Mouse (Mus musculus) heart, adult 18-20 months (tissue): ENCODE data around the gene N4bp2. TPM values are rescaled to one million over a fixed set of nuclear protein-coding genes. Genes with fewer than 3 reads are reported as not detected.
"Not testable (repeated sequence)": the region's sequence is repeated elsewhere in the genome, so short reads cannot be mapped to it uniquely, and the experiment has no call there.

Experiments used
- DNase-seq, 2 experiments: peaks; one replicate each; pipeline ENCODE4 v3.0.0; 2021 to 2022; ENCODE audit warnings: mixed read lengths in 1 of 2
- long read RNA-seq, 2 experiments: library from polyadenylated mRNA; stranded (forward); transcript quantifications; one replicate each; pipeline ENCODE4 v2.0.0; 2021
- total RNA-seq, 2 experiments: library from RNA; stranded (reverse); gene quantifications; 2 replicates each; pipeline ENCODE4 v1.2.3; 2021

The N4bp2 gene
- 10 to 100 TPM in 1 of 2 experiments, 1 to 10 TPM in 1; 9.8 to 11.5 TPM for total RNA-seq
- long read RNA-seq, experiment 1 = 0 reads
- long read RNA-seq, experiment 2, partial matches to known transcripts = 0 of 1 reads
- long read RNA-seq, experiment 2, other reads (novel, unspliced or antisense) = 1 of 1 reads

DNA sequence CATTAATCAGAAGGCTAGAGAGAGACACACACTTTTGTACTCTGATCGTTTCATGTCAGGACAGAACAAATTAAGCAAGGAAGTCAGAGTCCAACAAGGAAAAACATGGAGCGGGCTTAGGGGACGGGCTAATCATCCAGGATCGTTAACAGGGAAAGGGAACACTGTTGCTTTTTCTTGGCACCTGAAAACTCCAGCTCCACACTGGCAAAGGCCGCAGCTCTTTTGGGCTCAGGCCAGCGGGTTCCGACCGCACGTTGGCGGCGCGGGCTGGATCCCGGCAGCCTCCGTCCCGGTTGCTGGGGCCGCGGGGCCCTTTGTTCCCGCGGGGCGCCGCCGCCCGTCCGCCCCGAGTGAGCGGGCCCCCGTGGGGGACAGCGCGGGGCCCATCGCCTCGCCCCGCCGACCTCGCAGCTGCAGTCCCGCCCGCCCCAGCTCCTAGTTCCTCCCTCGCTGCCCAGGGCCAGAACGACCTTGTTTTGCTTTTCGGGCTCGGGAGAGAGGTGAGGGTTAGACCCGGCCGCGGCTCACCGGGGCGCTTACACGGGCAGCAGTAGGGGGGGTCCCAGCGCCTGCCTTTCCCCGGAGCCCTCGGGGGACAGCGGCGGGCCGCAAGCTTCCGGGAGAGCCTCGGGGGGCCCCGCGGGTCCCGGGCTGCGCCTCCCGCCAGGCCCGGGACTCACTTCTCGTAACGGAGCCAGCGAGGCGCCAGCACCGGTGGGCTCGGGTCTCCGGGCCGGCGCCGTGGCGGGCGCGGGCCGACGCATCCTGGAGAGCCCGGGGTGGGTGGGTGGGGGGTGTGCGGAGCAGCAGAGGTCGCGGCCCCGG, at the start of gene N4bp2:
Gene N4bp2 (plus strand): TSS at position 434 of the 828 bp plus-strand sequence.
- peak; percentile 83 to 86 for DNase-seq

DNA sequence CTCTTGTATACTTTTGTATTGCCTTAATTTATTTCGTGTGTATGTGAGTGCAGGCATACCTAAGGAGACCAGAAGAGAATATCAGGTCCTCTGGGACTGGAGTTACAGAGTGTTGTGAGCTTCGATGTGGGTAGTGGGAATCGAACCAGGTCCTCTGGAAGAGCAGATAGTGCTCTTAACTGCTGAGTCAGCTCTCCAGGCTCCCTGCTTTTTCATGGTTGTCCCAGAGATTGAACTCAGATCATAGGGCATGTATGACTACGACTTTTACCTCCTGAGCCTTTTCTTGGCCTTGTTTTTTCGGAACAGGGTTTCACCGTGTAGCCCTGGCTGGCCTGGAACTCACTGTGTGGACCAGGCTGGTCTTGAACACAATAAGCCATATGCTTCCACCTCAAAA, 48.2 kb upstream of the N4bp2 start:
- DNase-seq = no peak

DNA sequence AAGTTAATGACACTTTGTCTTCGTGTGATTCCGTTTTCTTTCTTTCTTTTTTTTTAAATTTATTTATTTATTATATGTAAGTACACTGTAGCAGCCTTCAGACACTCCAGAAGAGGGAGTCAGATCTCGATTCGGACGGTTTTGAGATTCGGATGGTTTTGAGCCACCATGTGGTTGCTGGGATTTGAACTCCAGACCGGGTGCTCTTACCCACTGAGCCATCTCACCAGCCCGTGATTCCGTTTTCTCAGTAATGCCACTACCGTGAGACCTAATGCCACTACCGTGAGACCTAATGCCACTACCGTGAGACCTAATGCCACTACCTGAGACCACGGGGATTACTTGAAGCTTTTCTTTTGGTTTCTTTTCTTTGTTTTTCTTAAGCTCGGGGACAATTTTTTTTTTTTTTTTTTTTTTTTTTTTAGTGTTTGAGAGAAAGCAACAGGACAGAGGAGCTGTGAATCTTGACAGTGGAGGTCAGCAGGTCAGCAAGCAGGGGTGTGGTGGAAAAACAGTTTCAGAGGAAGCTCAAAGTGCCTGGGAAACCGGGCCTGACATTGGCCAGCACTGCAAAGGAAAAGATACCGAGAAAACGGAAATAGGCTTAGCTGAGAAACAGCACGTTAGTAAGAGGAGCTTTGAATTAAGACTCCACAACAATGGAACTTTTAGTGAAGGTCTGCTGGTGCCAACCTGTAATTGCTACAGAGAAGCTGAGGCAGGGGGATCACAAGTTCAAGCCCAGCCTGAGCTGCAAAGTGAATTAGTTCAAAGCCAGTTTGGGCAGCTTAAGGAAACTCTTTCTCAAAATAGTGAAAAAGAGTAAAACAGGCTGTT, 46.0 kb upstream of the N4bp2 start:
- peak in 1 of 2 experiments; percentile 46 for DNase-seq

DNA sequence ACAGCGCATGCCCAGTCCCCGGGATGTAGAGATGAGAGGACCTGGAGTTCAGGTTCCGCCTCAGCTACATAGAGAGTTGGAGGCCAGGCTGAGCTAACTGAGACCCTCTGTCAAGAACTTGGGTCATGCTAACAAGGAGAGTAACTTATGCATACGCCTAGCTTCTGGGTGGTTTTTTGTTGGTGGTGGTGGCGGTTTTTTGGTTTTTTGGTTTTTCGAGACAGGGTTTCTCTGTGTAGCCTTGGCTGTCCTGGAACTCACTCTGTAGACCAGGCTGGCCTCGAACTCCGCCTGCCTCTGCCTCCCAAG, 45.5 kb upstream of the N4bp2 start:
- not testable (repeated sequence) for DNase-seq

DNA sequence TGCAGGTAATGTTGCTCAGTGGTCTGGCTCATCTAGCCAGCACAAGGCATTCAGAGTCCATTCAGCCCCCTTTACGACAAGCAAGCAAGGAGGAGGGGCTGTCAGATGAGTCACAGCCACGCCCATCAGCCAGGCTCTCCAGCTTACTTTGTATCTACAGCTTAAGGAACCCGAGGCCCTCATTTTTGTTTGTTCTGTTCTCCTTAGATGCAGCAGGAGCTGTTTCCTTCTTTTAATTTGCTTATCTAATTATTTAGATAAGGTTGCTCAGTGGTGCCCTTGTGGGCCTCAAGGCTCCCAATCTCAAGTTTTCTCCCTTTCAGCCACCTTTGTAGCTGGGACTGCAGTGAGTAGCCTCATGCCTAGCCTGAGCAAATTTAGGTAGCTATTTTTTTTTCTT, 45.0 kb upstream of the N4bp2 start:
- no peak for DNase-seq

DNA sequence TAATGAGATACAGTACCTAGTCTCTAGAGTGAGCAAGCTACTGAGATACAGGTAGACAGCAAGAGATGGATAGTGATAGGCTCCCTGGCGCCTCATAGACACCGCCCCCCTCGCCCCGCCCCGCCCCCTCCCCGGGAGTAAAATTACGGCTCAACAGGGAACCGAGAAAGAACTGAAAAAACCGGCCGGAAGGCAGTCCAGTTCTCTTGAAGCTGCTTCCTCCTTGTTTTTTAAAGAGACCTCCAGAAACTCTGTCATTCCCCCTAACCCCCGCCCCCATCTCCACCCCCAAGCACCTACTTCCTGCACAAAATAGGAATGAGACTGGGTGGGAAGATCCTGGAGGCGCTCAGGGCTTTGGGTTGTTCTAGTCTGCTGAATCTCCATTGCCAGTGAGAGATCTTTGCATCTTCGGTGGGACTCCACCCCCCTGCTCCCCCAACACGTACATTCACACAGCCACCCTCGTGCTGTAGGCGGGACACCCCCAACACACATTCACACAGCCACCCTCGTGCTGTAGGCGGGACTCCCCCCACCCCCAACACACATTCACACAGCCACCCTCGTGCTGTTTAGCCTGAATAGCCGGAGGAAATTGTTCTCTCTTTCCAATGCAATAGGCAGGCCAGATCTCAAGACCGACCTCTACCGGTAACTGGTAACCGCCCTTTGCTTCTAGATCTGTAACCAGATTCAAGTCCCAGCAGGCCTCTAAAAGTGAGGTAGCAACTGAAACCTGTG, 38.8 kb upstream of the N4bp2 start:
- peak; percentile 75 to 77 for DNase-seq

DNA sequence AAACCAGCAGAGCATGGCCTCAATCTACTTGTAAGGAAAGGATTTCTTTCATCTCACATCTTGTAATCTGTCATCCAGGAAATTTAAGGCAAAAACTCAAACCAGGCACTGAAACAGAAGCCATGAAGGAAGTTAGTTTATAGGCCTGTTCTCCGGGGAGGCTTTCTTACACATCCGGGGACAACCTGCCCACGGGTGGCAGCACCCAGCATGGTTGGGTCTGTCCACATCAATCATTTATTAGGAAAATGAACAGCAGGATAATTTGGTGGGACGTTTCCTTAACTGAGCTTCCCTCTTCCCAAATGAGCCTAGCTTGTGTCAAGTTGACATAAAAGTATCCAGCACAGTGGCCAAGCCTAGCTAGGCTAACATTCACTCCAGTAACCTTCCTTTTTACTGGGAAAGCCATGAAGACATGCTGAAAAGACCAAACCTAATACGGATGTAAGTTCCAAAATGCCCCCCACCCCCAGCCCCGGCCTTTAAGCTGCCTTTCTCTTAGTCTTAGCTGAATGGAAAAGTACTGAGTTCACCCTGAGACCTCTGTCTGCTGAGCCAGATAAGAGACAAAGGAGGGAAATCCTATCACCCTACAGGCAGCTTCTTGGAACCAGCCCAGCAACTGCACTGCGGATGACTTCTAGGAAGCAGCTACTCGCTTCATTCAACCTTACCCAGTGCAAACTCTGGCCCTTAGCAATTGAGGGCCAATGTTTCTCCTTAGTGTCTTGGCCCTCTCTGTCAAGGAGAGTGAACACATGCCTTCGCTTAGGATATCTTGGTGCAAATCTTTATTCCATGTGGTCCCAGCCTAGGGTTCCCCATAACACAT, 31.9 kb upstream of the N4bp2 start:
- peak; percentile 62 to 79 for DNase-seq

DNA sequence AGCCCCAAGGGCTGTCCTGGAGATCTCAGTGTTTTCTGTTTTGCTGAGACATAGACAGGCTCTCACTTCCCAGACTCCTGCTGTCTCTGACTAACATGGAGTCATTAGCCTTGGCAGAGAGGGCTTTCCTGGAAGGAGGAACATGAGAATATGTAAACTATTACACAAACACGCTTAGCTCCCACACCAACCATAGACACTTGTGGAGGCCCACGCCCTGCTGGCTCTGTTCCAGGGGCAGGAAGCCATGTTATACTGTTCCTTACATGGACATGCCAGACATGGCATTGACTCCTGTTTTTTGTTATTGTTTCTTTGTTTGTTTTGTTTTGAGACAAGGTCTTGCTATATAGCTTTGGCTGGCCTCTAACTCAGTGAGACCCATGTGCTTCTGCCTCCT, 27.7 kb upstream of the N4bp2 start:
- DNase-seq = no peak

DNA sequence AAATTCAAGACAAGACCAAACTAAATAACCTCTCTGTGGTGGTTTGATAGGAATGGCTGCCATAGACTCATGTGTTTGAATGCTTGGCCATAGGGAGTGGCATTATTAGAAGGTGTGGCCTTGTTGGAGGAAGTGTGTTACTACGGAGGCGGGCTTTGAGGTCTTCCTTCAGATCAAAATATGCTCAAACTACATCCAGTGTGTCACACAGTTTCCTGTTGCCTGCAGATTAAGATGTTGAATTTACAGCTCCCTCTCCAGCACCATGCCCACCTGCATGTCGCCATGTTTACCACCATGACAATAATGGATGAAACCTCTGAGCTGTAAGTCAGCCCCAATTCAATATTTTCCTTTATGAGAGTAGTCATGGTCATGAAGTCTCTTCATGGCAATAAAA, 24.0 kb upstream of the N4bp2 start:
- no peak for DNase-seq

DNA sequence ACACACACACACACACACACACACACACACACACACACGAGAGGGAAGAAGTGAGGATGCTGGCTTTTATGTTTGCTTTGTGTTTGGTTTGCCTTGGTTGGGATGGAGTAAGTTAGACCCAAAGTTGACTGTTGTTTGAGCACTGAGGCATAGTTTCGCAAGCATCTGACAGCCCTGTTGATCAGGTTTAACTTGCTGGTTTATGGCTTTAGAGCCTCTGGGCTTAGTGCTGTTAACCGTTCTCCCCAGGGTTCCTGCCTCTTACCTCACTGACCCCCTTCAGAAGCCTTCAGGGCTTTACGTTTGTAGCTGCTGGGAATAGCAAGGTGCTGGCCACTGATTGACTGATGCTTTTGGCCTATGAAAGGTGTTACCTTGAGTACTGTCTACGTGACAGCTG, 16.4 kb upstream of the N4bp2 start:
- DNase-seq = no peak

DNA sequence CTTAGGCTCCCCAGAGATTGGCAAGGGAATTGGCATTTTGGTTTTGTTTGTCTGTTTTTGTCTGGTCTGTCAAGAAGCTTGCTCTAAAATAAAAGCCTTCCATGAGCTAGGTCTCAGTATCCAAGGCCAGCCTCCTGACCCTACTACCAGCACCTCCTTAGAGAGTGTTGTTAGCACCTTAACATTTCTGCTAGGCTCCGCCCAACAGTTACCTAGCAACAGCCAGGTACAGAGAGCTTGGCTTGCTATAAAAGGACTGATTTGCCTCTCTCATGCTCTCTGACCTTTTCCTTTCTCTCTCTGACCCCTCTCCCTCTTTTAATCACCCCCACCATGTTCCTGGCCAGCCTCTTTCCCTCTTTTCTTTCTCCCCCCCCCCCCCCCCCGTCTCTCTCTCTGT, 14.9 kb upstream of the N4bp2 start:
- DNase-seq = no peak

DNA sequence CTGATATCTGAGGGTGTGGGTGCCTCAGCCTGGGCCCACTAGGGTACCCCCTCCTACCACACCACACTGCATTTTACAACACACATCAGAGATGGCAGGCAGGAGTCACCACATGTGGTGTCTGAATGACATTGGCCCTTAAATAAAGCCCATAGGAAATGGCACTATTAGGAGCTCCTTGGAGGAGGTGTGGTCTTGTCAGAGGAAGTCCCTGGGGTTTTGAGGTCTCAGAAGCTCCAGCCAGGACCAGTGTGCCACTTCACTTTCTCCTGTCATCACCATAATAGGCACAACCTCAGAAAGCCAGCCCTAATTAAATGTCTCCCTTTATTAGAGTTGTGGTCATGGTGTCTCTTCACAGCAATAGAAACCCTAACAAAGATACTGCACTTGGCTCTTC, 14.4 kb upstream of the N4bp2 start:
- no peak for DNase-seq

DNA sequence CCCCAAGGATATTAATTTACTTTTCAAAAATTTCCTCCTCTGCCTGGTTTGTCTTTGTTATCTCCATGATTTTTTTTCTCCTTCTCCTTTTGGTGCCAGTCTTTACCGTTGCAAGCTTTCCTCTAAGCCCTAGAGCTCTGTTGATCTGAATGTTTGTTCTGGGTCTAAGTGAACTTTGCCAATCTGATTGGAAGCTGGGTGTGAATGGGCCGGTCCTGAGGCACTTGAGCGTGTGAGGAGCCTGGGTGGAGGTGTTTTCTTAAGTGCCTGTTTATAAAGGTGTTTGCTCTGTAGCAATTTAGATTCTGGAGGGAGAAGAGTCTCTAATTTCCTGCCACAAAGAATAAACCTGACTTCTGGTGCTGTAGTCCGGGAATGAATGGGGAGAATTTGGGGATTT, 11.3 kb upstream of the N4bp2 start:
- no peak for DNase-seq

DNA sequence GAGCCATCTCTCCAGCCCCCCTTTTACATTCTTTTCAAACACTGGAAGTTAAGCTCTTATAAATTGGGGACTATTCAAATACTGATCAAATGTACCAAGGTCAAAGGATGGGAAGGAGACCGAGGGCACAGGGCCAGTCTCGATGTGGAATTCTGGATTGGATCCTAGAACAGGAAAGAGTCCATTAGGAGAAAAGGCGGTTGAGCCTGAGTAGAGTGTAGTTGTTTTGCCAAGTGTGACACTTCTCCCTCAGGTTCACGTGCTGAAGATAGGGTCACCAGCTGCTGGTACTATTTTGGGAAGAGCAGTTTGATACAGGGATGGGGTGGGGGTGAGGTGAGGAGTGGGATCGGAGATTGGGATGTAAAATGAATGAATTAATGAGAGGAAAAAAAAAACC, 7.5 kb upstream of the N4bp2 start:
- DNase-seq = peak; percentile 66 to 67

DNA sequence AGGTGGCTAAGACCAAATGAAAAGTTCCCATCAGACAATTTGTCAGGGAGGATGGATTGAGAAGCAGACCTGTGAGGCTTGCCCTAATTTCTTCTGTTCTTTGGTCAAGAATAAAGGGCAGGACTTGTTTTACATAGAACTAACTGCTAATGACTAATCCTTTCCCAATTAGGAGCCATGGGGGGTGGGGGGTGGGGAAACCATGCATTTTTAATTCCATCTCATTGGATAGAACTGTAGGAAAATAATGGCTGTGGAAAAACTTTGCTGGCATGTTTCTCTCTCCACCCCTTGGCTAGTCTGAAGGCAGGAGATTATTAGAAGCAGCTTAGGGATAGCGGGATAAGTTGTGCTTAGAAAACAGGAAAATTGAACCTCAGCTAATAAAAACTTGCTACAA, 6.2 kb upstream of the N4bp2 start:
- no peak for DNase-seq

DNA sequence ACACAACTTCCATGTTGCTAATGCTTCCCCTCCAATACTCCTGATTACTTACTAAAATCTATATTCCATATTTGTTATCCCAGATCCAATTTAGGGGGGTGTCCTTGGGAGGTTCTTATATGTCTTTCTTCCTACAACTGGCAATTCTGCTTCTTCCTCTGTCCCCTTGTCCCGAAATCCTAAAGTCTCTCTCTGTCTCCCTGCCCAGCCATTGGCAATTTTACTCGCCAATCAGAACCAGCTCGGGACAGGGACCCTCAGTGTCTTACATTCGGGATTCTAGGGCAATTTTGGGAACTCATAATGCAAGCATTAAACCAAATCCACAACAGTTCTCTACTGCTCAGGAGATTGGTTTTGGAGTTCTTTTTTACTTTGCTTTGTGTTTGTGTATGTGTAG, 3.3 kb upstream of the N4bp2 start:
- DNase-seq = no peak

DNA sequence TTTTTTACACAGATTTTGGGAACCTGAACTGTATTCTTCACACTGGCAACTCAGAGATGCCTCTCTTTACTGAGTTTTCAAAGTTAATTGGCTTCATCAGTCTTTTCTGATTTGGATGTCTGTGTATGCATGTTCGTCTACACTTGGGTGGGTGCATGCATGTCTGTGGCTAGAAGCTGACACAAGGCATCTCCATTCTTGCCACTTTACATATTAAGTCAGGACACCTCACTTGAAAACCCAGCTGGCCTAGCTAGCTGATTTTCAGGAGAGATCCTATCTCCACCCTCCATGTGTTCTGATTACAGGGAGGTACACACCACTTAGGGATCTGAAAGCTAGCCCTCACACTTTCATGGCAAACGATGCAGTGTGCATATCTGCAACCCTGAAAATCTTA, 2.7 kb upstream of the N4bp2 start:
- DNase-seq = no peak

DNA sequence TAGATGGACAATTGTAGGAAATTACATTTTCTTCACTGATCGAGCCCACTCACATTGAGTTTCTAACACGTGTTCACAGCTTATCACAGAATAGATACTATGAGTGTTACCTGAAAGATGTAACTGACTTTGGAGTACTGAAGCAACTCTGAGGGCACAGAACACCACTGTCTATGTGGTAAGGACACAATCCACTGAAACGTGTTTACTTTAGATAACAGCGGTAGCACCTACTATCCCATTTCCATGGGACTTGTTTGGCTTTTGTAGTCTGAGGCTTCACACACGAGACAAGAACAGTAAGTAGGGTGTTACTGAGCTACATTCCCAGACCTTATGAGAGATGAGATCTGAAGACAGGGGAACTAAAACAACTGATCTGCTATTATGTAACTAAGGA, 2.3 kb upstream of the N4bp2 start:
- no peak for DNase-seq

DNA sequence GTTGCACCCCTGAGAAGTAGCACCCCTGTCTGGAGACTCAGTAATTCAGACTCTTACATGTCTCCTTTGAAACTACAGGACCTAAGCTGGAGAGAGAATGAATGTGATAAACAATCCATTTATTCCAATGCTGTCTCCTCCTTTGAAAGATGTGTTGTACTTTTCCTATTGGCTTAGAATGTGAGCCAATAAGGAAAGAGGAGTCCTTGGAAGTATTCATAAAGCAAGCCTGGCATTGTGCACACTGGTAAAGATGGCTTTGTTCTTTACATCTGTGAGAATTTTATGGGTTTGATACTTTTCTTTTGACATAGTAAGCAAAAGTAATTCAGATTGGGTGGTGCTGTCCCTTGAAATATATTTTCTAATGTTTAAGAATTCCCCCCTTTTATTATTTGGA, 1.4 kb upstream of the N4bp2 start:
- no peak for DNase-seq

DNA sequence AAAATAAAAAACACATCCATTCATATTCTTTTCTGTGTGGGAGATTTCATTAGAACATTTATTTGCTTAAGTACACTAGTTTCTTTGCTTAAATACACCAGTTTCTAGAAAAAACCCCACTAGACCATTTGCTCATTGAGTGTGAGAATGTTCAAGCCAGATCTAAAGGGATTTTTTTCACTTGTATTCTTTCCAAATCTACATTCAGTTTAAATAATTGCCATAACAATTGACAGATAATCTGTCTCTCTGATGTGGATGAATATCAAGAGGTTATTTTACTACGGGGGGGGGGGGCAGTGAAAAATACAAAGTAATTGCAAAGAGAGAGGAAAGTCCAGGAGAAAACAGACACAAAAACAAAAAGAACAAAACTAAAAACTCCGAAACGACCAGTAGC, 635 bp upstream of the N4bp2 start:
- DNase-seq = no peak

DNA sequence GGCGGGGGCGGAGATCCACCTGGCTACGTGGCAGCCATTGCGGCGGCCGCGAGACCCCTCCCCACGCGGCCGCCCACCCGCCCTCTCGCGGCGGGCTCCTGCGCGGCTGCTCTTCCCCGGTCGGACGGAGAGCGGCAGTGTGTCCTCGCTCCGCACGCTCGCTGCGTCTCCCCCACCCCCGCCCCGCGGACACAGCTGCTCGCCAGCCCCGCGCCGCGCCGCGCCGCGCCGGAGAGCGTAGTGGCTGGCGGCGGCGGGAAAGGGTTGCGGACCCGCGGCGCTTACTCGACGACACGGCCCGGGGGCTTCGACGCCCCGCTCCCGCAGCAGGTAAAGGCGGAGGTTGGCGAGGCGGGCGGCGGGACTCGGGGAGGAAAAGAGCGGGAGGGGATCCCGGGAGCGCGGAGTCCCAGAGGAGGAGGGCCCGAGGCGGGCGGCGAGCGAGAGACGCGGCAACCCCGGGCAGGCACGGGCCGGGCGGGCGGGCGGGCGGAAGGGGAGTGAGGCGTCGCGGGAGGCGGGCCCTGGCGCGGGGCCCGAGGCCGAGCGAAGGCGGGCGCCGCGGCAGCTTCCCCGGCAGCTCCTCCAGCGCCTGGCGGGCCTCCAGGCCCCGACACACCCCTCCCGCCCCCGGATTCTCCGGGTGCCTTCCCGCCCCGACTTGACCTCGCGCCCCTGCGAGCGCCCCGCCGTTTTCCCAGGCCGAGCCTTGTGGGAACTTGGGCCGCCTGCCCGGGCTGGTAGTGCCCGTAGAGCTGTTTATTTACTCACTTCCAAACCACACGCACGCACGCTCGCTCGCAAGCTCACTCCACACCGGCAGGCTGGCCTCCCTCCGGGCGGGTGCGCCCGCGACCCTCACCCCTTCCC, 830 bp downstream of the N4bp2 start:
- DNase-seq = peak; percentile 90 to 91
